Mouse (Mus musculus): Measurements from ENCODE around the gene 4930442H23Rik.
"Not testable (repeated sequence)": the region's sequence is repeated elsewhere in the genome, so short reads cannot be mapped to it uniquely, and the experiment has no call there.

4930442H23Rik gene

DNA sequence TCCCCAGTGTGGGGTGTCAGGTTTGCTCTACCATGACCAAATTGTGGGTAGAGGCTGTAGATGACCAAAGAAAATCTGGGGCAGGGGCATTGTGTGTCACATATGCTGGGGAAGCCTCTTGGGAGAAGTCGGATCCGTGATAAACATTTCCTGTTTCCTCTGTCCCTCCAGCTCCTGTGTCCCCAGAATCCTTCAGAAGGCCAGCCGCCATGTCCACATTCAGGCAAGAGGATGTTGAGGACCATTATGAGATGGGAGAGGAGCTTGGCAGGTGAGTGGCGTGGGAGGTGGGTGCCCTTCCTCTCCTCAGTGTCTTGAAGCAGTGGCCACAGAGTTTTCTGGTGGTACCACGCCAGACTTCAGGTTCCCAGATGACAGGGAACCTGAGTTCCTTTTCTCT is at the start of gene 4930442H23Rik:
4930442H23Rik (minus strand) TSS at position 45 of the 400 bp plus-strand sequence.
- DNase-seq (ENCODE audit: inconsistent ontology term), result no peak

DNA sequence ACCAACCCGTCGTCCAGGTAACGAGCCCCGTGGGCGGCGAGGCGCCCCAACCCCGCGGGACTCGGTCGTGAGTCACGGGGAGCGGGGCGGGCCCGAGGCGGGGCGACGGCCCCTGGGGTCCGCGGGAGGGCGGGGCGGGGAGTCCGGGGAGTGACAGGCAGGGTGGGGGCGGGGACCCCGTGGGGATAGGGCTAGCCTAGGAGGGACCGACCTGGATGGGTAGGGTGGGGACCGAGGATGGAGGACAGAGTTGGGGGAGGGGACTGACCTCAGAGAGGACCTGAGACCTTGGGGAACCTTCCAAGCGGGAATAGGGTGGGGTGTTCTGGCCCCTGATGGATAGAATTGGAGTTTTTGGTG is 49.6 kb upstream of the 4930442H23Rik start:
- DNase-seq (ENCODE audit: inconsistent ontology term), result no peak

DNA sequence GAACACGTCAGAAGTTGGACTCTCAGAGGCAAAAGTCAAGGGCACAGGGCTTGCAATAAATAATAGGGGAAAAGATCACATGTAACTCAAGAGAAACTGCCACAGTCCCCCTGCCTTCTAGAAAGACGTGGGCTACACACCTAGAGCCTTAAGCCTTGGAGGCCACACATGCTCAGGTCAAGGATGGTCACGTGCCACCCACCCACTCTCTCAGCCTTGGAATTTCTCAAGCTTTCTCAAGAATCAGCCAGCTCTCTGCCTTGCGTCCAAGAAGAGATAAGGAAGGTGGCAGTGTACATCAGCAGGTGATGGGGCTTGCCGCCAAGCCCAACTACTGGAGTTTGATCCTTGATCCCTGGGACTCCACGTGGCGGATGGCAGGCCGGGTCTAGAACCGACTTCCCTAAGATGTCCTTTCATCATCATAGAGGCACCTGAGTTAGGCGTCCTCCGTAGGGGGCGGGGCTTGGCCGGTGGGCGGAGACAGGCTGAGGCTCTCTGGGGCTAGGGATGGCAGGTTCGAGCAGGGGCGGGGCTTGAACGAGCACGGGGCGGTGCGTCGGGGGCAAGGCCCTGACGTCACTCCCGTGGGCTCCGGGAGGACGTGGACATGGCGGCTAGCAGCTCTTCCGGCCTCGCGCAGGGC is 49.1 kb upstream of the 4930442H23Rik start, which contains the start of gene Zfr2:
Zfr2 (plus strand) TSS at position 576 of the 646 bp plus-strand sequence.
- DNase-seq (ENCODE audit: inconsistent ontology term), result peak; percentile 95

DNA sequence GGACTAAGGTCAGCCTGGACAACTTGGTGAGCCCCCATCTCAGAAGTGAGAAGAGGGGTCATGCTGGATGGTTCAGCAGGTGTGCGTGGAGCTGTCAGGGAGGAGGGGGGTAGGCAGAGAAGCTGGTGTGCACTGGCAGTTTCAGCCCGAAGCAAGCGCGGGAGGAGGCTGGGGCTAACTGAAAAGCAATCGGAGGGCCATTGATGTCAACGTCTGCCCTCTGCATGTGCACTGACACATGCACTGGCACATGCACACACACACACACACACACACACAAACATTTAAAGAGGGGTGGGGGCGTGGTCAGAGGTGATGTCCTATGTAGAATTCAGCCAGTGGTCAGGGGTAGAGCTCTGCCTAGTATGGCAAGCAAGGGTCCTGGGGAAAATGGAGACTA is 47.8 kb upstream of the 4930442H23Rik start:
- no peak for DNase-seq (ENCODE audit: inconsistent ontology term)

DNA sequence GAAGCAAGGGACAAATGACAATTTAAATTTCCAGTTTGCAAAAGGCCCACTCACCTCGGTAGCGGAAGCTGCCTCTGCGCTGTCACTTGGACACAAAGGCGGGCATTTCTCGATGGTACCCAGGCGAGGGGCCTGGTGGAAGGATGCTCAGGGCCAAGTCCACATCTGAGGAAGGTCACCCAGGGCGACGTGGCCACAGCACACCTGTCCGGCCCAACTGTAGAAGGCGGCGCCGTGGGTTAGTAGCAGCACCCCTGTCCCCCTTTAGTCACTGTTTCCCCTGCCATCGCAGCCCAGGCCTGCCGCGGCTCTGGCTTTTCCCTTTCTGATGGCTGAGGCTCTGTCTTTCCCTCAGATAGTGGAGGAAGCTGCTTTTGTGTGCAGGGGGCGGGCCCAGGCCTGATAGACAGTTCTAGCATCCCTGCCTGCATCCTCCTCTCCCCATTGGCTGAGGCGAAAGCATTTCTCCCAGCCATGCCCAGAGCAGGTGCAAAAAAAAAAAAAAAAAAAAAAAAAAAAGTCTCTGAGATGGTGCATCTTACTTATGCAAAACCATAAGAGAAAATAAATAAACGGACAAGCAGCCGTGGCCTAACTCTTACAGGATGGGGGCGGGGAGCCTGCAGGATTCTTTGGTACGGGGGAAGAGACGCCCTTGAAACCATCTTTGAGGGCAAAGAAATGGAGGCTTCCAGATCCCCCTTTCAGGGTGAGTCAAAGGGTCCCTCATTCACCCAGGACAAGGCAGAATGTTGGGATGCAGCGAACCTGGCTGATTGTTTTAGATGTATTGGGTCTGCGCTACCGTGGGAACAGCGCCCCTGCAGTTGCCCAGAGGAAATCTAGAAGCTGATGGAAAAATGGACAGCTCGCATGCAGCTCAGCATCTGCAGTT is 47.0 kb upstream of the 4930442H23Rik start, which contains the start of gene Atcay:
Atcay (minus strand) TSS at position 396 of the 895 bp plus-strand sequence.
- peak; percentile 57 for DNase-seq (ENCODE audit: inconsistent ontology term)

DNA sequence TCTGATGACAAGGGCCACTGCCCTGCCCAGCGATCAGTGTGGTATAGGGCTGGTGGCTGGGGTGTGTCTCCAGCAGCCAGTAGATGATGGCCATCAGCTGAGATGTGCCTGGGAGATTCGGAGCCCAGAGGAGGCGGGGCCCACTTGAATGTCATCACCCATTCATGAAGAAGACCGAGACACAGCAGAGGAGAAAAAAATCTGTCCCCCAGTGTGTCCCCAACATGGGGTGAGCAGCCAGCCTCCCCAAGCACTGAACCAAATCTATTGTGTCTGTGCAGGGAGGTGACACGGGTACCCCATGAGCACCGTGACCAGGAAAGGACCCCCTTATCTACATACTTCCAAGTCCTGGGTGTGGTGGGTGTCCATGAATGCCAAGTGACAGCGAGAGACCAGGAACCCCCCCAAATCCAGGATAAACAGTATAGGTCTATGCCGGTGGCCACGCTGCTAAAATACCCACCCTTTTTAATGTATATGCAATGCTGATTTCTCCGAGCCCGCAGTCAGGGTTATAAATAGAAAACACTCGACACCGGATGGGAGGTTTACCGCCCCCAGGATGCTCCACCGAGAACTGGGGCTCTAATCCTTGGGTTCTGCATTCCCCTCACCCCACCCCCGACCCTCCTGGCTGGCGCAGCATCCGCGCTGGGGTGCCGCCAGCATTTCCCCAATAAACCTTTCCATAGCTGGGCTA is 46.2 kb upstream of the 4930442H23Rik start:
- DNase-seq (ENCODE audit: inconsistent ontology term), result no peak

DNA sequence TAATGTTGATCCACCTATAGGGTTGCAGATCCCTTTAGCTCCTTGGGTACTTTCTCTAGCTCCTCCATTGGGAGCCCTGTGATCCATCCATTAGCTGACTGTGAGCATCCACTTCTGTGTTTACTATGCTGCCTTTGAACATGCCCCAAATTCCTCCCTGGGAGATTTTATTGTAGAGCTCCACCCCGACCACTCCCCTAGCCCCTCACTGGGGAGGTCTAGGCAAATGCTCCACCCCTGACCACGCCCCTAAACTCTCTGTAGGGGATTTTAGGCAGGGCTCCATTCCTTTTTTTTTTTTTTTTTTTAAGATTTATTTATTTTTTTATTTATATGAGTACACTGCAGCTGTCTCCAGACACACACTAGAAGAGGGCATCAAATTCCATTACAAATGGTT is 40.1 kb upstream of the 4930442H23Rik start:
- not testable (repeated sequence) for DNase-seq (ENCODE audit: inconsistent ontology term)

DNA sequence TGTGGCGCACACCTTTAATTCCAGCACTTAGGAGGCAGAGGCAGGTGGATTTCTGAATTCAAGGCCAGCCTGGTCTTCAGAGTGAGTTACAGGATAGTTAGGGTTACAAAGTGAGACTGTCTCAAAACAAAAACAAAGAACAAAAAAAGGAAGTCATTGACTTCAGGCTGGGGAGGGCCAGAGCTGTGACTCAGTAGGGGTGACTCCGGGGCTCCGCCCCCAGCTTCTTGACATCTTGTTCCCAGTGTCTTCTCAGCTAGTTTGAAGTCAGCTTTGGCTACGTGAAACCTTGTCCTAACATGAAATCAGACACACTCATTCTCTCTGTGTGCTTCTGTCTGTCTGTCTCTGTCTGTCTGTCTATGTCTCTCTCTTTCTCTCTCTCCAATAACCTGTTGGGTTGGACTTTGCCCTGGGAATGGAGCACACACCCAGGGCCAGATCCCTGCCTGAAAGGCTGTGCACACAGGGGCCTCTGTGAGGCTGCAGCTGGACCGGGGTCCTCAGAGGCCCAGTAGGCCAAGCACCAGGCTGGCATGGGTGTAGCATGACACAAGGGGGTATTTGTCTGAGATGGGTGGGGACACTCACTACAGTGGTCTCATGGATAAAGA is 37.9 kb upstream of the 4930442H23Rik start:
- DNase-seq (ENCODE audit: inconsistent ontology term), result no peak

DNA sequence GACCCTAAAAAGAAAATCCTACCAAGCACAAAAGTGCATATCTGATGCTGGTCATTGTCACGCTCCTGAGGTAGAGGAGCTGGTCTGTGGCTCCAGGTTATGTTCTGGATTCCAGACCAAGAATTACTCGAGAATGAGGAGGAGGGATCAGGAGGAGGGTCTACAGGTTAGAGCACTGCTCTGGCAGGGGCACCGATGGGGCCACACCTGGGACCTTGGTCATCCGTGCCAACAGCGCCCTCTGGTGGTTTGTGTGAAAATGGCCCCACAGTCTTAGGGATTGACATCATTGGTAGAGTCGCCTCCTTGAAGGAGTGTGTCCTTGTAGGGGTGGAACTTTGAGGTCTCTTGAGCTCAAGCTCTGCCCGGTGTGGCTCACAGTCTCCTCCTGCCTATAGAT is 34.3 kb upstream of the 4930442H23Rik start:
- no peak for DNase-seq (ENCODE audit: inconsistent ontology term)

DNA sequence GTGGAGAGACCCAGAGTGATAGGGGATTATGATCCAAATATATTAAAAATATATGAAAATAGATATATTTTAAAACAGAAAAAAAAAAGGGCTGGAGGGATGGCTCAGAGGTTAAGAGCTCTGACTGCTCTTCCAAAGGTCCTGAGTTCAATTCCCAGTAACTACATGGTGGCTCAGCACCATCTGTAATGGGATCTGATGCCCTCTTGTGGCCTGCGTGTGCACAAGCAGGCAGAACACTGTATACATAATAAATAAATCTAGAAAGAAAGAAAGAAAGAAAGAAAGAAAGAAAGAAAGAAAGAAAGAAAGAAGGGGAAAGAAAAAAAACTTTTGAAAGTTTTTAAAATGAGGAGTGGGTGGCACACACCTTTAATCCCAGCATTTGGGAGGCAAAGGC is 33.6 kb upstream of the 4930442H23Rik start:
- not testable (repeated sequence) for DNase-seq (ENCODE audit: inconsistent ontology term)

DNA sequence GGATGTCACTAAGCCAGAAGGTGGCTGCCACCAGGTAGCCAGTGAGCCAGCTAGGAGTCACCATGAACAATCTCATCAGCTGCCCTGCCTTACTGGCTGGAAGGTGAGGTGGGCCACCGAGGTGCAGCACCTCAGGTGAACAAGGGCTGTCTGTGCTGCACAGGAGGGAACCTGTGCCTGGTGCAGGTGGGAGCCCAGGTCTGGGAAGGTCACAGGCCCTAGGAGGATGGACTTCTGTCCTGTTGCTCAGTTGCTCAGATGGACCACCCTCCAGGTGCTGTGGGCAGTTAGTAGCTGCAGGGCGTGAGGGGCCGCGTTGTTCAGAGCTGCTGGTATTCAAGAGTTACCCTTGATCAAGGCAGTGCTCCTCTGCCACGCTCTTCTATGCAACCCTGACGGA is 33.2 kb upstream of the 4930442H23Rik start:
- no peak for DNase-seq (ENCODE audit: inconsistent ontology term)

DNA sequence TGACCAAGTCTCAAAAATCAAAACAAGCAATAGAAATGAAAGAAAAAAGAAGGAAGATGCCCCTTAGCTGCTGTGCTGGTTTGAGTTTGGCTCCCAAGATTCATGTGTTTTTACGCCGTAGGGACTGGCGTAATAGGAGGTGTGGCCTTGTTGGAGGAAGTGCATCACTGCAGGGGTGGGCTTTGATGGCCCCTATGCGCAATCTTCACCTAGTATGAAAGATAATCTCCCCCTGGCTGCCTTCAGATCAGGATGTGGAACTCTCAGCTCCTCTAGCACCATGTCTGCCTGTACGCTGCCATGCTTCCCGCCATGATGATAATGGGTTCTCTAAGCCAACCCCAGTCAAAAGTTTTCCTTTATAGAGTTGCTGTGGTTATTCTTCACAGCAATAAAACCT is 32.6 kb upstream of the 4930442H23Rik start:
- no peak for DNase-seq (ENCODE audit: inconsistent ontology term)

DNA sequence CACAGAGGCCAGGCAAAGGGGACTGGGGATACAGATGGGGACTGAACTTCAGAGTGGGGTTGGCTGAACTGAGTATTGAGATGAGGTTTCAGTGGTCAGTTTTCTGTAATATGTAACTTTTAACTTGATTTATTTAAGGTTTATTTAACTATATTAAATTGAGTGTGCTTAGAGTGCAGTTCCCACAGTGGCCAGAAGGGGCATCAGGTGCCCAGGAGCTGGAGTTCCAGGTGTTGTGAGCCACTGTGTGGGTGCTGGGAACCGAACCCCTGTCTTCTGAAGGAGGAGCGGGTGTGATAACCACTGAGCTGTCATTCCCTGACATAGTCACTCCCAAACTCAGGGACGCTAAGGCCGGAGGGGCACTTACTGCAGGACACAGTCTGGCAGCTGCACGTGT is 26.5 kb upstream of the 4930442H23Rik start:
- DNase-seq (ENCODE audit: inconsistent ontology term), result no peak

DNA sequence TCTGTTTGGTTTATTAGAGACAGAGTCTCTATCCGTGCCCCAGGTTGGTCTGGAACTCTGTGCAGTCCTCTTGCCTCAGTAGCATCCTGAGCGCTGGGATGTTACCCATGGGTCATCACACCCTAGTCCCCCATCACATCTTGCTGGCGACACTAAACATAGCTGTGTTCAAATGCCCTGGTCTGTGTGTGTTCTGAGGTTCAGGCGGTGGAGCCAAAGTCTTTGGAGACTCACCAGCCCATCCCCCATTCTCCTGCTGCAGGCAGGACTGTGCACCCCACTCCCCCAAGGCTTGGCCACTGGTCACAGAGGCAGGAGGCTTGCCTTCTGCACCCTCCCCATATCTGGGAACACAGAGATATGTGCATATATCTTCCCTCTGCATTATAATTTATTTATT is 20.5 kb upstream of the 4930442H23Rik start:
- no peak for DNase-seq (ENCODE audit: inconsistent ontology term)

DNA sequence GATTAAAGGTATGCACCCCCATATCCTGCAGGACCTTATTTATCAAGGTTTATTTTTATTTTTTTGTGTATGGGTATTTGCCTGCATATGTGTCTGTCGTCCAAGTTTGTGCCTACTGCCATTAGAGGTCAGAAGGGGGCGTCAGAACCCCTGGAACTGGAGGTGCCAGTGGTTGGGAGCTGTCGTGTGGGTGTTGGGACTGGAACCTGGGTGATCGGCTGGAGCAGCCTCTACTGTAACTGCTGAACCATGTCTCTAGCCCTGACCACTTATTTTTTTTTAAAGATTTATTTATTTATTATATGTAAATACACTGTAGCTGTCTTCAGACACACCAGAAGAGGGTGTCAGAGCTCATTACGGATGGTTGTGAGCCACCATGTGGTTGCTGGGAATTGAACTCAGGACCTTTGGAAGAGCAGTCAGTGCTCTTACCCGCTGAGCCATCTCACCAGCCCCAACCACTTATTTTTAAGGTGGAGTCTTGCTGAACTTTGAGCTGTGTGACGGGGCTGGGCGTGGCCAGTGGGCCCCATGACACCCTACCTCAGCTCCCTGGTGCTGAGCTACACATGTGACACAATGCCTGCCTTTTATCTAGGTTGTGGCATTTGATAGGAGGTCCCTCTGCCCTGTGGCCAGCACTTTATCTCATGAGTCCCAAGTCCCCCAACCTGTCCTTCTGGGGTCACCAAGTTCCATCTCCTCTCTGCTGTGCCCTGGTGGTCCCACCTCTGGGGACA is 19.5 kb upstream of the 4930442H23Rik start:
- no peak for DNase-seq (ENCODE audit: inconsistent ontology term)

DNA sequence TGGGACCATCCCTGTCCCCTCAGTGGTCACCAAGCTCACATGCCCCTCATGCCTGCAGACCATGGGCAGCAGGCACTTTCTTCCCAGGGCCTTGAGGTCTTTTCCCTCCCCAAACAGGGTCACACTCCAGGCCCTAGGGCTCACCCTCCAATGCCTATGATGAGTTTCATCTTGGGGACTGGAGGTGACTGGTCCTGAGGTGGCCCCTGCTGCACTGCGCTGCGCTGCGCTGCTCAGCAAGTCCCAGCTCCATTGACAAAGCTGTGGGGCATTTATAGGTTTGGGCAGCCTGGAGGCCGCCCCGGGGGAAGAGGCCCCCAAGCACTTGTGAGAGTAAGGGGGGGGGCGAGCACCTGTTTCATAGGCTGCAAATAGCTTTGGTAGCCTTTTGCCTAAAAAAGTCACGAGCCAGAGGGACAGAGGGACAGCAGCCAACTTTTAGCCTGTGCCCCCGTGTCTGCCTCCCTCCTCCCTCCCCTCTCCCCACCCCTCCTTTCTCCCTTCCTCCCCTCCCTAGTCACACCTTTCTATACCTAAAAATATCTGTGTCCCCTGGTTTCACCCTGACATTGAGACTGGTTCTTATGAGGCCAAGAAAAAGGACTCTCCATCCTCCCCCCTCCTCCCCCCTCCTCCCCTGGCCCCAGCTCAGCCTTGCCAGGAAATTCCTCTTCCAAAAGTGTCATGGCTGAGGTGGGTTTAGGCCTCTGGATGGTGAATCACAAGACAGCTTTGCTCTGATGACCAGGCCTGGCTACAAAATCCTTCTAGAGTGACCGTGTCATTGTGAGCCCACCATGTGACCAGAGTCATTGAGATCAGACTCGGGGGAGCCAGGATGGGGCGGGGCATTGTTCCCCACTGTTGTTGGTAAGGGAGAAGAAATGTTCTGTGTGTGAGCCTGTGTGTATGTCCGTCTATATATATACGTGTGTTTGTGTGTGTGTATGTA is 18.4 kb upstream of the 4930442H23Rik start, which contains the start of gene Nmrk2:
Nmrk2 (minus strand) TSS at position 245 of the 952 bp plus-strand sequence.
- DNase-seq (ENCODE audit: inconsistent ontology term), result peak; percentile 49

DNA sequence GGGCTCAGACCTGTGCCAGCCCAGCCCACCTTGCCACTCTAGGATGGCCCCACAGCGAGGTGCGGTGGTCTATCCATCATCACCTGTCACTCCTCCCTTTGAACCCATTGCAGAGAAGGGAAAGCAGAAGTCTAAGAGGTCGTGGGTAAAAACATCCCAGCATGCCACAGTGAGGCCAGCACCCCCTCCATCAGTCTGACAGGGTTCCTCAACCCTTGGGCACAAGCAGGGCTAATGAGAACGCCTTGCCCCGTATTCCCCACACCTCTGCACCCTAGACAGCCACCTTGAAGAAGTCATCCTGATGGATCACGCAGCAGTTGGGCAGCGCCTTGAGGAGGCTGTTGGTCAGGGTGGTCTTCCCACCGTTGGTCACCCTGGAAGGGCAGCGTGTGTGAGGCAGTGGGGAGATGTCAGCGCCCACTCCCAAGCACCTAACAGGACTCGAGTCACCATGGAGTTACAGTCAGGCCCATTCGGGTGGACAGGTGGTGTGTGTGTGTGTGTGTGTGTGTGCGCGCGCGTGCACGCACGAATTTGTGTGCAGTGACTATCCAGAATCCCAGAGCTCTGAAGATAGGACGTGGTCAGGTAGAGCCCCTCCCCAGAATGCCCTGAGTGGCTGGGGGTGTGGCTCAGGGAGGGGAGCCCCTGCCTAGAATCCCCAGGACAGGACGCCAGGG is 17.1 kb upstream of the 4930442H23Rik start:
- no peak for DNase-seq (ENCODE audit: inconsistent ontology term)

DNA sequence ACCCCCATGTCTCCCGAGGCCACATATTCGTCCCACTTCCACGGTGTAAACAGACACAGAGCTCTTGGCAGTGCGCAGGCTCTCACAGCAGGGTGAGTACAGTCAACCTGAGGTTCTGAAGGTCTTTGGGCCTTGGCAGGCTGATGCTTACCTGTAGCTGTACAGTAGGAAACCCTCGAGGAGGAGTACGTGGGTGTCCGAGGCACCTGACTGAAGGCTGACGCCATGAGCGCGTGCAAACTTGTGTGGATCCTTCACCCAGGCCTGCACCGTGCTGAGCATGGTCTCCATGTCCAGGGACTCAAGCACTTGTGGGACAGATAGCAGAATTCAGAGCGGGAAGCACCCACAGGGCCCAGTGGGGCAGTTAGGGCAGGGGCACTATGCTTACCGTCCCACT is 16.5 kb upstream of the 4930442H23Rik start:
- DNase-seq (ENCODE audit: inconsistent ontology term), result no peak

DNA sequence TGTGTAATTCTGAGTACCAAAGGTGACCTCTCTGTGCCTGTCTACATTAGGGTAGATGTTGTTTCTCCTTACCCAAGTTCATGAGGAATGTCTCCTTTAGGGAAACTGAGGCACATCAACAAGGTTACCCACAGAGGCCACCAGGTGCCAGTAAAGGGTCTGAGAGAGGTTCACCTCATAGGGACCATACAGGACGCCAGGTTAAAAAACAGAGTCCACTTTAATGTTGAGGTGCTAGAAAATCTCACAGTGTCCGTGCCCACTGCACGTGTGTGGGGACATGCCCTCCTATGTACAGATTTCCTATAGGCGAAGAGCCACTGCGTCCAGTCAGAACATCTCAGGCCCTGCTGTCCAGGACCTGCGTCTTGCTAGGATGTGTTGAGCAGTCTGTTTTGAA is 15.3 kb upstream of the 4930442H23Rik start:
- DNase-seq (ENCODE audit: inconsistent ontology term), result no peak

Data from Muller cell, postnatal 12 days (primary cell).